Mouse (Mus musculus) embryonic facial prominence, embryonic 13.5 days (tissue): ENCODE results near the gene Ccnb1. TPM values are rescaled to one million over a fixed set of nuclear protein-coding genes. Genes with fewer than 3 reads are reported as not detected.

Experiments
- ATAC-seq: fragments of 200-750 bp; cut with Nextera tagmentation; 2 replicates; pipeline ENCODE4 v1.8.0; 2017; ENCODE audit warnings: low read depth; ENCODE audit not compliant: insufficient number of reproducible peaks, insufficient read depth, low FRiP score, low TSS enrichment
- H3K27ac ChIP-seq: fragments of 300-500 bp; sonication (generic); 2 replicates; pipeline ENCODE4 v1.5.1; 2015; ENCODE audit warnings: moderate library complexity, mild to moderate bottlenecking, inconsistent platforms
- H3K27me3 ChIP-seq: fragments of 300-500 bp; sonication (generic); 2 replicates; pipeline ENCODE4 v1.6.1; 2015; ENCODE audit warnings: mild to moderate bottlenecking, inconsistent platforms
- H3K36me3 ChIP-seq: fragments of 300-500 bp; sonication (generic); 2 replicates; pipeline ENCODE4 v1.6.1; 2015; ENCODE audit warnings: mild to moderate bottlenecking, inconsistent platforms
- H3K4me1 ChIP-seq: fragments of 300-500 bp; sonication (generic); 2 replicates; pipeline ENCODE4 v1.6.1; 2015; ENCODE audit warnings: inconsistent platforms
- H3K4me2 ChIP-seq: fragments of 300-500 bp; sonication (generic); 2 replicates; pipeline ENCODE4 v1.6.1; 2015; ENCODE audit warnings: moderate library complexity, mild to moderate bottlenecking, inconsistent platforms
- H3K4me3 ChIP-seq: fragments of 300-500 bp; sonication (generic); 2 replicates; pipeline ENCODE4 v1.5.1; 2015; ENCODE audit warnings: mild to moderate bottlenecking, inconsistent platforms
- H3K9ac ChIP-seq: fragments of 300-500 bp; sonication (generic); 2 replicates; pipeline ENCODE4 v1.6.1; 2015; ENCODE audit warnings: mild to moderate bottlenecking, inconsistent platforms
- H3K9me3 ChIP-seq: fragments of 300-500 bp; sonication (generic); 2 replicates; pipeline ENCODE4 v1.6.1; 2016; ENCODE audit warnings: inconsistent platforms
- WGBS: fragments of 180-500 bp; shearing (Covaris S2); methylation state at CpG from one replicate; pipeline ENCODE4 v1.1.7; 2015; ENCODE audit warnings: mixed read lengths; 5-methylcytosine and 5-hydroxymethylcytosine counted together
- polyA plus RNA-seq: library from polyadenylated mRNA; unstranded; fragments of >200 nt; fragmentation: Nextera tagmentation; extraction: Ambion mirVana; gene quantifications from 2 replicates; pipeline ENCODE4 v1.2.1, GENCODE M21; 2015

The Ccnb1 gene
- polyA plus RNA-seq, 1 experiment from 2014 or later: 232 TPM

DNA sequence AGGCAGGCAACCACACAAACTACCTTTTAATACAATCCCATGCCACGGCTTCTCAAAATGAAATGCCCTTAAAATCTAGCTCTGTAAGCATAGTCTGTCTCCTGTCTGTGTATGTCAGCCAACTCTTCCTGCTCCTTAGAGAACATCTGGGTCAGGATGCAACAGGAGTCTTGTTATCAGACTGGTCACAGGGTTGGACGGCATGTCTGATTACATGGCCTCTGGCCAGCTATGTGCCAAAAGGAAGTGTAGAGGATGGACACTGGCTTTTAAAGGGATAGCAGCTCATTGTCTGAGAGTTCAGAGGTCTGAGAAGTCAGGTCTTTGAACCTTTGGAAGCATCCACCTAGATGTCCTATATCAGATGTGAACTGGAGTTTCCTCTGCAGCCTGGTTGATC lies 31.0 kb downstream of the Ccnb1 start:
- Histone ChIP-seq H3K9ac (no peak overlapping the region), H3K9me3 (no peaks in the 10 kb centered on the region), H3K27ac (no peak overlapping the region), H3K4me2 (no peak overlapping the region), H3K36me3 (peaks cover 14% of the 10 kb centered on the region), H3K4me3 (no peak overlapping the region), H3K4me1 (no peaks in the 10 kb centered on the region), H3K27me3 (no peaks in the 10 kb centered on the region)
- 86% methylated on average over 2 of the region's 2 CpGs for WGBS
- ATAC-seq: no peak

DNA sequence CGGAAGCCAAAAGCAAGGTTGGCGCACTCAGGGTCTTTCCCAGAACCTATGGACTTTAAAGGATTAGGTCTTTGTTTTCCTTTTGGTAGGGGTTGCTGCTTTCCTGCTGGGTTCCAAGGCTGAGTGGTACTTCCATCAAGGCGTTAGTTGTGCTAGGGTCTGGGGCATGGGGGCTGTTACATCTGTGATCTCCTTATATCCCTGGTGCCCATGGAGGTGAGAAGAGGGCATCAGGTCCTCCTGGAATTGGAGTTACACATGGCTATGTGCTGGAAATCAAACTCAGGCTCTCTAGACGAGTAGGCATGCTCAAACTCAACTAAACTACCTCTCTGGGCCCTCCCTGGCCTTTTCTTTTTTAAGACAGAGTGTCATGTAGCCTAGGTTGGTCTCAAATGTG lies 32.2 kb downstream of the Ccnb1 start:
- H3K4me2 ChIP-seq: no peak overlapping the region
- peaks cover 2% of the 10 kb centered on the region; the same call in 1 of the 2 replicates for H3K36me3 ChIP-seq
- H3K9ac ChIP-seq: no peak overlapping the region
- WGBS: 66% methylated on average over 4 of the region's 4 CpGs
- no peak for ATAC-seq
- H3K4me1 ChIP-seq: no peaks in the 10 kb centered on the region
- H3K4me3 ChIP-seq: no peak overlapping the region
- no peak overlapping the region for H3K27ac ChIP-seq
- H3K9me3 ChIP-seq: no peaks in the 10 kb centered on the region
- no peaks in the 10 kb centered on the region for H3K27me3 ChIP-seq

DNA sequence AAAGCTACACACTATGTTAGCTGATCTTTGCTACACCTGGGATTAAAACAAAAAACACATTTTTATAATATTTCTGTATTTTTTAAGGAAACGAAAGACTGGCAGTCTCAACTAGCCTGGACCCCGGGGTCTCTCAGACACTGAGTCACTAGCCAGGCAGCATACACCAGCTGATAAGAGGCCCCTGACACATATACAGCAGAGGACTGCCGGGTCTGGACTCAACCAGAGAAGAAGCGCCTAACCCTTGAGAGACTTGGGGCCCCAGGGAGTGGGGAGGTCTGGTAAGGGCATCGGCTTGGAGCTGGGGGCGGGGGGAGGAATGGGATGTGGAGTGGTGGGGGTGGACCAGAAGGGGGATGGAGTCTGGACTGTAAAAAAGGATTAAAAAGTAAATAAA lies 33.4 kb downstream of the Ccnb1 start:
- no peaks in the 10 kb centered on the region for H3K4me1 ChIP-seq
- no peak overlapping the region for H3K4me3 ChIP-seq
- no peak overlapping the region for H3K4me2 ChIP-seq
- H3K27me3 ChIP-seq: no peaks in the 10 kb centered on the region
- ATAC-seq: no peak
- H3K27ac ChIP-seq: no peak overlapping the region
- H3K36me3 ChIP-seq: no peaks in the 10 kb centered on the region
- 84% methylated on average over 6 of the region's 6 CpGs for WGBS
- no peak overlapping the region for H3K9ac ChIP-seq
- no peaks in the 10 kb centered on the region for H3K9me3 ChIP-seq

DNA sequence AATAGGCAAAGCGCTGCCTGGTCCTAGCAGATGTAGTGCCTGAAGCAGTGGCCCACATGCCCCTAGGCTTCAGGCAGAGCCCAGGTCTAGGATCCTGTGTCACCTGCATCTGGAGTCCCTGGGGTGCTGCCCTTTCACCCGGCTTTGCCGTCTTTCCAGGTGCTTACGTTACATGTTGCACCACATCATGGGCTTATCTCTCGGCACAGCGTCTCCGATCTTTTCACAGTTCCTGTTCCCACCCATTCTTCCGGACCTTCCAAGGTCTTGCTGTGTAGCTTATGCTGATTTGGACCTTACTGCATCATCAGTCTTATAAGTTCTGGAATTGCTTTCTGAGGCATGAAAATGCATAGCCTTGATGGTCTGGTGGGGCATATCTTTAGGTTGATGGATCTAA lies 33.8 kb downstream of the Ccnb1 start:
- no peak overlapping the region for H3K27ac ChIP-seq
- H3K9ac ChIP-seq: no peak overlapping the region
- ATAC-seq: no peak
- H3K36me3 ChIP-seq: no peaks in the 10 kb centered on the region
- no peaks in the 10 kb centered on the region for H3K27me3 ChIP-seq
- no peaks in the 10 kb centered on the region for H3K9me3 ChIP-seq
- H3K4me2 ChIP-seq: no peak overlapping the region
- H3K4me1 ChIP-seq: no peaks in the 10 kb centered on the region
- WGBS: 82% methylated on average over 8 of the region's 8 CpGs
- no peak overlapping the region for H3K4me3 ChIP-seq

- 88% methylated on average over 3 of the region's 3 CpGs for WGBS
- no peak for ATAC-seq
- no peak overlapping the region for H3K27ac ChIP-seq
These were observed 35.0 kb downstream of the Ccnb1 start for GRCm38 (mm10) chr13:100751402-100751801.

GRCm38 (mm10) chr13:100750799-100751198 lies 35.6 kb downstream of the Ccnb1 start:
- Histone ChIP-seq H3K27me3 (no peaks in the 10 kb centered on the region), H3K9me3 (no peaks in the 10 kb centered on the region), H3K4me3 (no peak overlapping the region), H3K9ac (no peak overlapping the region), H3K27ac (no peak overlapping the region), H3K4me1 (no peaks in the 10 kb centered on the region), H3K4me2 (no peak overlapping the region), H3K36me3 (no peaks in the 10 kb centered on the region)
- ATAC-seq: no peak
- WGBS: 80% methylated on average over 5 of the region's 5 CpGs

More at GRCm38 (mm10) chr13:100751402-100751801, 35.0 kb downstream of the Ccnb1 start:
- no peaks in the 10 kb centered on the region for H3K27me3 ChIP-seq
- no peak overlapping the region for H3K9ac ChIP-seq
- H3K36me3 ChIP-seq: no peaks in the 10 kb centered on the region
- no peak overlapping the region for H3K4me2 ChIP-seq
- H3K4me1 ChIP-seq: no peaks in the 10 kb centered on the region
- no peak overlapping the region for H3K4me3 ChIP-seq
- H3K9me3 ChIP-seq: no peaks in the 10 kb centered on the region

- no peak overlapping the region for H3K9ac ChIP-seq
- H3K27ac ChIP-seq: no peak overlapping the region
- H3K27me3 ChIP-seq: no peaks in the 10 kb centered on the region
- no peak overlapping the region for H3K4me2 ChIP-seq
- no peaks in the 10 kb centered on the region for H3K9me3 ChIP-seq
- ATAC-seq: no peak
- H3K4me1 ChIP-seq: 0 out of 2 replicates have a peak, but pooled peaks cover 5% of the 10 kb centered on the region
- H3K36me3 ChIP-seq: no peaks in the 10 kb centered on the region
- H3K4me3 ChIP-seq: no peak overlapping the region
- WGBS: 49% methylated on average over 8 of the region's 8 CpGs
These were observed 37.7 kb downstream of the Ccnb1 start for GRCm38 (mm10) chr13:100748638-100749037.

GRCm38 (mm10) chr13:100746090-100746489 lies 40.3 kb downstream of the Ccnb1 start:
- Histone ChIP-seq H3K4me1 (peaks cover 12% of the 10 kb centered on the region), H3K27ac (no peak overlapping the region), H3K9ac (no peak overlapping the region), H3K4me3 (no peak overlapping the region), H3K36me3 (no peaks in the 10 kb centered on the region), H3K9me3 (no peaks in the 10 kb centered on the region), H3K4me2 (no peak overlapping the region), H3K27me3 (no peaks in the 10 kb centered on the region)
- 85% methylated on average over 3 of the region's 3 CpGs for WGBS
- ATAC-seq: no peak

DNA sequence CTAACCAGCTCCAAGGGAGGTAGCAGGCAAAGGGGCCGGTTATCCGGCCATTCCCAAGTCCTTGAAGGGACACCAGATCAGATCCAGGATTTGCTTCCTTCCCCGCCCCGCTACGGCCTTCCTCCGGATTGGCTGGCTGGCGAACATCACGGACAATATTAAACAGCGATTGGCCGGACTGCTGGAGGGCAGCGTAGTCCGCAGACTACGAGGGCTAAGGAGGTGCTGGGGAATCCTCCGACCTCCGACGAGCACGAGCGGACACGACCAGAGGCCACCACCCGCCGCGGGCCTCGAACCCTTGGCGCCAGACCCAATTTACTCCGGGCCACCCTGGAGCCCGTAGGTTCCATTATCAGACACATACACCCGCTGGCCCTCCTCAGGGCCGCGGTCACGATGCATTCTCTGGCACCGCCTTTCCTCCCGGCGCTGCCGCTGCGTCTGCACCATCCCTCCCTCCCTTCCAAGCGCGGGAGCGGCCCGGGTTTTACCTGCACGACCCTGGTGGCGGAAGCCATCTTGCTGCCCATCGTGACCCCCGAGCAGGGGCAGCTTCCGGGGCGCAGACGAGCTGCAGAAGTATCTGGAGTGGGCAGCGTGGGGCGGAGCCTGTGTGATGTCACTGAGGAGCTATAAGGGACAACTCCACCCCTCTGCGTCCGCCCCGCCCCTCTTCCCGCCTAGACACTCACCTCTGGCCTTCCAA lies 42.2 kb downstream of the Ccnb1 start, which contains the start of gene Mrps36:
Gene Mrps36 (minus strand): TSS at position 624 of the 709 bp plus-strand sequence.
- H3K27me3 ChIP-seq: no peaks in the 10 kb centered on the region
- H3K4me3 ChIP-seq: peak within 1 kb of the TSS; percentile 79
- H3K4me1 ChIP-seq: peaks cover 12% of the 10 kb centered on the region
- WGBS: under 1% methylated on average over 52 of the region's 52 CpGs
- ATAC-seq: peak; percentile 89
- H3K9ac ChIP-seq: peak within 1 kb of the TSS; percentile 85
- H3K36me3 ChIP-seq: no peaks in the 10 kb centered on the region
- H3K27ac ChIP-seq: peak within 1 kb of the TSS; percentile 93
- H3K9me3 ChIP-seq: no peaks in the 10 kb centered on the region
- peak within 1 kb of the TSS; percentile 67 for H3K4me2 ChIP-seq

DNA sequence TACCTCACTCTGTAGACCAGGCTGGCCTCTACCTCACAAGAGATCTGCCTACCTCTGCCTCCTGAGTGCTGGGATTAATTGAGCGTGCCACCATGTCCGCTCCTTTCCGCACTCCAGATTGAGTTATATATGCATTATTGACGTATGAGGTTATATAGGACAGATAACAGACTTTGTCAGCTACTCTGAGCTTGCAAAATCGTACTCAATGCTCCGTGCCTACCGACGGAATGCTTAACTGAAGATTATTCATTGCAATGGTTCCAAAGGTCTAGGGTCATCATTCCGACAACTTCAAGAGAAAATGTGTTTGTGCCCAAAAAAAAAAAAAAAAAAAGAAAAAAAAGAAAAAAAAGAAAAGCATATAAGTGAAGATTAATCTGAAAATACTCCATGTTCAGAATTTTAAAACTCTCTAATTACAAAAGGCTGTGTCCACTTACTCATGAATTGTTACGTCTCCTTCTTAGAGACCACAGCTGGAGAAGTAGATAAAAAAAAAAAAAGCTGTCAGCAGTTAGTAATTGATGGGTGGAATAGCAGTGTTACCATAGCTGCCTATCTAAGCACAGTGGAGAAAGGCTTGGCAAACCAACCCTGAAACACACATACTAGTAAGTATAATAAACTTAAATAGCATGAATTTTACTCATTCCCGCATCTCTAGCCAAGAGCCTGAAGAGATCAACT lies 42.9 kb downstream of the Ccnb1 start:
- H3K4me1 ChIP-seq: peaks cover 12% of the 10 kb centered on the region
- H3K36me3 ChIP-seq: peaks cover 3% of the 10 kb centered on the region
- no peaks in the 10 kb centered on the region for H3K9me3 ChIP-seq
- WGBS: 73% methylated on average over 11 of the region's 11 CpGs
- peak overlapping the region; percentile 79 for H3K4me3 ChIP-seq
- peak overlapping the region; percentile 93 for H3K27ac ChIP-seq
- H3K27me3 ChIP-seq: no peaks in the 10 kb centered on the region
- H3K4me2 ChIP-seq: peak overlapping the region; percentile 67
- 0 out of 2 replicates have a peak, but pooled peaks have one; percentile 16 for ATAC-seq
- peak overlapping the region; percentile 85 for H3K9ac ChIP-seq

DNA sequence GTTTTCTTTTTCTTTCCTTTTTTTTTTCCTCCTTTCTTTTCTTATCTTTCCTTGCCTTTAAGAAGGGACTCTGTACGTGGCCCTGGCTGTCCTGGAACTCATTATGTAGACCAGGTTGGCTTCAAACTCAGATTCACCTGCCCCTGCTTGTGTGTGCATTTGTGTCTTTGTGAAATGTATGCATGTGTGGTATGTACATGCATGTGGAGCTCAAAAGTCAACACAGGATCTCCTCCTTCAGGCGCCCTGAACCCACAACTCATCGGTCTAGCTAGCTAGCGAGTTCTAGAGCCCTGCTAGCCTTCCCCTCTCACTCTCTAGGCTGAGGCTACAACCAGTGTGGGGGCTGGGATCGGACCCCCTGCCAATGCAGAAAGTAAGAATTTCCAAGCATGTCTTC lies 43.5 kb downstream of the Ccnb1 start:
- Histone ChIP-seq H3K36me3 (peaks cover 8% of the 10 kb centered on the region), H3K4me2 (no peak overlapping the region), H3K9ac (no peak overlapping the region), H3K27ac (no peak overlapping the region), H3K27me3 (no peaks in the 10 kb centered on the region), H3K4me1 (peaks cover 12% of the 10 kb centered on the region), H3K4me3 (no peak overlapping the region), H3K9me3 (no peaks in the 10 kb centered on the region)
- 91% methylated on average over 5 of the region's 5 CpGs for WGBS
- ATAC-seq: no peak

DNA sequence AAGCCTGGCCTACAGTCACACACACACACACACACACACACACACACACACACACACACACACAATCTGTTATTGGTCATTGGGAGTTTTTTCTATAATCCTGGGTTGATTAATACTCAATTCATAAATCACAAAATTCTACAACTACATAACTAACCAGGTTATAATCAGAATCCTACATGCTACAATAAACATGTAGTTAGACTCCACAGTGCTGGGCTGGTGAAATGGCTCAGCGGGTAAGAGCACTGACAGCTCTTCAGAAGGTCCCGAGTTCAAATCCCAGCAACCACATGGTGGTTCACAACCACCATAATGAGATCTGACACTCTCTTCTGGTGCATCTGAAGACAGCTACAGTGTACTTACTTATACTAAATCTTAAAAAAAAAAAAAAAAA lies 53.6 kb downstream of the Ccnb1 start:
- no peak overlapping the region for H3K9ac ChIP-seq
- WGBS: 87% methylated on average over 2 of the region's 2 CpGs

More for the DNA sequence above, 53.6 kb downstream of the Ccnb1 start:
- Histone ChIP-seq H3K36me3 (peaks cover 31% of the 10 kb centered on the region), H3K4me3 (no peak overlapping the region), H3K9me3 (no peaks in the 10 kb centered on the region), H3K4me2 (no peak overlapping the region), H3K27me3 (no peaks in the 10 kb centered on the region), H3K4me1 (peaks cover 9% of the 10 kb centered on the region), H3K27ac (no peak overlapping the region)
- ATAC-seq: no peak
